Mouse (Mus musculus) hindbrain, embryonic 13.5 days (tissue): ENCODE data around the gene Sdad1. TPM values are rescaled to one million over a fixed set of nuclear protein-coding genes. Genes with fewer than 3 reads are reported as not detected.

Experiments
- ATAC-seq: fragments of 200-750 bp; cut with Nextera tagmentation; 2 replicates; pipeline ENCODE4 v1.8.0; 2017; ENCODE audit warnings: moderate TSS enrichment; ENCODE audit not compliant: low FRiP score
- H3K27ac ChIP-seq: fragments of 300-500 bp; sonication (generic); 2 replicates; pipeline ENCODE4 v1.5.1; 2015; ENCODE audit warnings: inconsistent platforms, mild to moderate bottlenecking, moderate library complexity
- H3K27me3 ChIP-seq: fragments of 300-500 bp; sonication (generic); 2 replicates; pipeline ENCODE4 v1.6.1; 2015; ENCODE audit warnings: mild to moderate bottlenecking, inconsistent platforms
- H3K36me3 ChIP-seq: fragments of 300-500 bp; sonication (generic); 2 replicates; pipeline ENCODE4 v1.6.1; 2015; ENCODE audit warnings: mild to moderate bottlenecking, inconsistent platforms
- H3K4me1 ChIP-seq: fragments of 300-500 bp; sonication (generic); replicated peaks from 2 replicates; pipeline ENCODE4 v1.6.1; 2015; ENCODE audit warnings: inconsistent platforms
- H3K4me2 ChIP-seq: fragments of 300-500 bp; sonication (generic); 2 replicates; pipeline ENCODE4 v1.6.1; 2015; ENCODE audit warnings: inconsistent platforms, mild to moderate bottlenecking, moderate library complexity
- H3K4me3 ChIP-seq: fragments of 300-500 bp; sonication (generic); 2 replicates; pipeline ENCODE4 v1.5.1; 2015; ENCODE audit warnings: mild to moderate bottlenecking, inconsistent platforms
- H3K9ac ChIP-seq: fragments of 300-500 bp; sonication (generic); 2 replicates; pipeline ENCODE4 v1.6.1; 2015; ENCODE audit warnings: mild to moderate bottlenecking, inconsistent platforms
- H3K9me3 ChIP-seq: fragments of 300-500 bp; sonication (generic); 2 replicates; pipeline ENCODE4 v1.6.1; 2016; ENCODE audit warnings: inconsistent platforms
- WGBS: fragments of 180-500 bp; shearing (Covaris S2); methylation state at CpG from one replicate; pipeline ENCODE4 v1.1.7; 2015; 5-methylcytosine and 5-hydroxymethylcytosine counted together
- polyA plus RNA-seq: library from polyadenylated mRNA; unstranded; fragments of >200 nt; fragmentation: Nextera tagmentation; extraction: Ambion mirVana; gene quantifications from 2 replicates; pipeline ENCODE4 v1.2.1, GENCODE M21; 2015

Gene Sdad1
- polyA plus RNA-seq, 1 experiment from 2014 or later = 31.1 TPM

DNA sequence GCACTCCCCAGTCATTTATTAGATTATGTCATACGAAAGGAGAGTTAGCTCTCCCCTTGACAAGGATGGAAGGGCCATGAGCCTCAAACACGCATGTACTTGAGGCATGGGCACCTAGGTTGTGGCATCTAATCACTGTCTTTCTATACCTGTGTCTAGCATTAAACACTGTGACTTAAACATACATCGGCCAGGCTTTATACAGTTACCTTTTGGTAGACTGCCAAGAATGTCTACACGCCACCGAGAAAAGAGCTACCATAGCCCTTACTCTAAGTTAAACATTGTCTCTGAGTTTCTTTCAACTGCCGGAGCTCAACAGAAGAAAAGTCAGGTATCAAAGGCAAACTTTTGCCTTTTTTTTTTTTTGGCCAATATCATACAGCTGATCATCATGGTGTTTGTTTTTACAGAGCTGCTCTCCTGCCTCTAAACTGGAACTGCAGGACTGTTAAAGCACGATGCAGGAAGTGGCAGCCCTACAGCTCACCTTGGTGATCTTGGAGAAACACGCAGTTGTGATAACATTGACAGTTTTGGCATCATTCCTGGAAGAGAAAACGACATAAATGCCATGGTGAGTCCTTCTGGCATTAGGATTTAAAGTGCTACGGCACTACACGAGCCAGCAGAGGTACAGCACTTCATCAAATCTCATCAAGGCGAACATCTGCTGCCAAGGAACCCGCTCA is 8.0 kb downstream of the Sdad1 start:
- no peak overlapping the region for H3K27ac ChIP-seq

DNA sequence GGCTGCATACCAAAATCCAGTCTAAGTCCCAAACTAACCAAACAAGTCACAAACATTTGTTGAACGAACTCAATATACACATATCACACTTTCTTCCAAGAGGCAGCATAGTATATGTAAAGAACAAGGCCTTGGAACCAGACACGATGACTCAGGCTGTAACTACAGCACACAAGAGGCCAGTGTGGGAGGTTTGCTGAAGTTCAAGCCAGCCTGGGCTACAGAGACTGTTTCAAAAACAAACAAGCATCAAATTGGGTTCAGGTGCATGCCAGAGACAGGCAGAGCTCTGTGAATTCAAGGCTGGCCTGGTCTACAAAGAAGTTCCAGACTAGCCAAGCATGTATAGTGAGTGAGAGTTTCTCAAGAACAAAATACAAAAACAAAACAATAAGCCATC is 15.8 kb downstream of the Sdad1 start:
- no peak overlapping the region for H3K4me3 ChIP-seq
- no peak overlapping the region for H3K27ac ChIP-seq
- H3K4me2 ChIP-seq = no peak overlapping the region
- H3K9ac ChIP-seq = no peak overlapping the region
- ATAC-seq = no peak
- no peaks in the 10 kb centered on the region for H3K4me1 ChIP-seq
- peaks cover 96% of the 10 kb centered on the region for H3K36me3 ChIP-seq
- WGBS = 89% methylated on average over 2 of the region's 2 CpGs
- no peaks in the 10 kb centered on the region for H3K27me3 ChIP-seq
- no peaks in the 10 kb centered on the region for H3K9me3 ChIP-seq

More for the DNA sequence above, 8.0 kb downstream of the Sdad1 start:
- Histone ChIP-seq H3K27me3 (no peaks in the 10 kb centered on the region), H3K9ac (no peak overlapping the region), H3K9me3 (no peaks in the 10 kb centered on the region), H3K36me3 (peaks cover 79% of the 10 kb centered on the region), H3K4me2 (no peak overlapping the region), H3K4me3 (no peak overlapping the region), H3K4me1 (no peaks in the 10 kb centered on the region)
- 95% methylated on average over 13 of the region's 13 CpGs for WGBS
- ATAC-seq = no peak

DNA sequence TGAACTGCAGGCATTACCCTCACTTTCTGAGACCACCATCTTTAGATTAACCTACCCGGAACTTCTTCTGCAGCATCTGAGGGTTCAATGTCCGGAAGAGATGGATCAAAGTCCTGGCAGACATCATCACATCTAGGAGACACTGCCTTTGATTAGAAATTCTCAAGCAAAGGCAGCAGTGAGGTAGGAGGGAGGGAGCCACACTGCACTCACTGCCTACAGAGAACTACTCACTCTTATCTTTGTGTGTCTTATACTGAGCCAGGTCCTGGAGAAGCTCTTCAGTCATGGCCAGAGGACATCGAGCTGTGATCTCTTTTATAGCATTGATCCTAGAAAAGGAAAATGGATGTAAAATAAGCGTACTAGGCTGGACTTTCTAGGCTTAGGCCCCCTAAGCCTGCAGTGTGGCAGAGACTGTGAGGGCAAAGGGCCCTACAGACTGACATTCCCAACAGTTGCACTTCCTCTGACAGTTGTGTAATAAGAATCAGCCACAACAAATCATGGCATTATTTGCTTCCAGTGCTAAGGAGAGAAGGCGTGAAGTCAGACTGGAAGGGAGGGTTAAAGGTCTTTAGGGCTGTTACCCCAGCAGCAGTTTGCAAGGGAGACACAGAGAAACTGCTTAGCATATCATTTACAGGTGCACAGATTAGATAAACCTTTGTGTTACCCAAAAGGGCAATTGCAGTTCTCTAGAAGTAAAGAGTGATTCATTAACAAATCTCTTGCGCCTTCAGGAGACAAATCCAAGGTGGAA is 18.4 kb downstream of the Sdad1 start:
- no peak overlapping the region for H3K4me2 ChIP-seq
- no peaks in the 10 kb centered on the region for H3K4me1 ChIP-seq
- no peak overlapping the region for H3K4me3 ChIP-seq
- ATAC-seq = no peak
- 93% methylated on average over 6 of the region's 6 CpGs for WGBS
- H3K27me3 ChIP-seq = no peaks in the 10 kb centered on the region
- no peak overlapping the region for H3K9ac ChIP-seq
- peaks cover 99% of the 10 kb centered on the region for H3K36me3 ChIP-seq
- H3K9me3 ChIP-seq = no peaks in the 10 kb centered on the region
- no peak overlapping the region for H3K27ac ChIP-seq

DNA sequence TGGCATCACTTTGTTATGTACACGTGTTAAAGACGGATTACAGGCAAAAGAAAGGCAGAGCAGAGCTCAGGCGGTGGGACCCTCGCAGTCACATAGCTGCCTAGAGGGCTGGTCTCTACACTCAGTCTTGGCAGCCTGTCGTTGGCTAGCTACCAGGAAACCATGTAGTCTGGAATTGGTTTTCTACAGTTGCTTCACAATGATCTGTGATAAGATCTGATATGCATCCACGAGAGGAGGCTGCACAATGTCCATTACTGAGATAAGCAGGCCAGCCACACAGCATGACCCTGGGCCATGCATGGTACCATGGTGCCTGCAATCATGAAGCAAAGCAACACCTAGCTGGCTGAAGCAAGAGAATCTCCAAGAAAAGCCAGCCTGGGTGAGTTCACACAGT is 22.4 kb downstream of the Sdad1 start:
- 91% methylated on average over 6 of the region's 6 CpGs for WGBS

DNA sequence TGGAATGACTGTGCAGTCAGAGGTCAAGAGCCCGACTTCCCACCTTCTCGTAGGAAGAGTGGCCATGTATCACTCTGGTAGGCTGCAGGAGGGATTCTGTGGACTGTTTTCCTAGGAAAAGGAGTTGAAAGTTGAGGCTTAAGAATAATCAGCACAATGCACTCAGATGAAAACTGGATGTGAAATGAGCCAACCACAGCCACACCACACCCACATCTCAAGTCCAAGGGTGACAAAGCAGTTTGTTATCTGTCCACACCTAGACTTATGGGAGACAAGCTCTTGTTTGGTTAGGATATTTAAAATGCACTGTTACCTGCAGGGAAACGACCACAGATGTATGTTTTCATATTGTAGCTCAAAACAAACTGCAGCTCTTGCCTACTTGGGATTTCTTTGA is 27.2 kb downstream of the Sdad1 start:
- no peak overlapping the region for H3K4me3 ChIP-seq
- H3K27ac ChIP-seq = no peak overlapping the region
- H3K36me3 ChIP-seq = peaks cover 39% of the 10 kb centered on the region
- 85% methylated on average over 3 of the region's 3 CpGs for WGBS
- no peak overlapping the region for H3K9ac ChIP-seq
- peaks cover 9% of the 10 kb centered on the region for H3K4me1 ChIP-seq
- no peaks in the 10 kb centered on the region for H3K27me3 ChIP-seq
- H3K9me3 ChIP-seq = no peaks in the 10 kb centered on the region
- H3K4me2 ChIP-seq = no peak overlapping the region
- no peak for ATAC-seq

More for the DNA sequence above, 22.4 kb downstream of the Sdad1 start:
- H3K4me3 ChIP-seq = no peak overlapping the region
- H3K9ac ChIP-seq = no peak overlapping the region
- H3K4me1 ChIP-seq = no peaks in the 10 kb centered on the region
- H3K9me3 ChIP-seq = no peaks in the 10 kb centered on the region
- peaks cover 84% of the 10 kb centered on the region for H3K36me3 ChIP-seq
- no peak overlapping the region for H3K27ac ChIP-seq
- H3K27me3 ChIP-seq = no peaks in the 10 kb centered on the region
- no peak for ATAC-seq
- H3K4me2 ChIP-seq = no peak overlapping the region

DNA sequence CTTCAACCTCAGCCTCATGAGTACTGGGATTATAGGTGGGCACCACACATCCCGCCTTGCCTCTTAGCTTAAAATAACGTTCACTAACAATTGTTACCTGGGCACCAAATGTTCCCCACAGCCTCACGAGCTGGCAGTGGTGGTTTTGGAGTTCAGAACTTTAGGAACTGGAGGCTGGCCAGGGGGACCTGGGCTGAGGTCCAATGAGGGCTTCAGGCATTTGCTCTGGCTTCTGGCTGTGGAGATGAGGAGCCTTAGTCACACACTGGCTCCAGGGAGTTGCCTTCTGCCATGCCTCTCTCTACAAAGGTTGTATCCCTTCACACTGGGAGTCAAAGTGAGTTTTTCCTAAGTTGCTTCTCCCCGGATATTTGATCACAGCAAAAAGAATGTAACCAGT is 27.7 kb downstream of the Sdad1 start:
- peaks cover 12% of the 10 kb centered on the region for H3K4me1 ChIP-seq
- peaks cover 33% of the 10 kb centered on the region for H3K36me3 ChIP-seq
- H3K9ac ChIP-seq = no peak overlapping the region
- no peak overlapping the region for H3K4me3 ChIP-seq
- H3K27me3 ChIP-seq = no peaks in the 10 kb centered on the region
- no peaks in the 10 kb centered on the region for H3K9me3 ChIP-seq
- no peak overlapping the region for H3K27ac ChIP-seq
- H3K4me2 ChIP-seq = no peak overlapping the region
- no peak for ATAC-seq
- WGBS = 83% methylated on average over 4 of the region's 4 CpGs

DNA sequence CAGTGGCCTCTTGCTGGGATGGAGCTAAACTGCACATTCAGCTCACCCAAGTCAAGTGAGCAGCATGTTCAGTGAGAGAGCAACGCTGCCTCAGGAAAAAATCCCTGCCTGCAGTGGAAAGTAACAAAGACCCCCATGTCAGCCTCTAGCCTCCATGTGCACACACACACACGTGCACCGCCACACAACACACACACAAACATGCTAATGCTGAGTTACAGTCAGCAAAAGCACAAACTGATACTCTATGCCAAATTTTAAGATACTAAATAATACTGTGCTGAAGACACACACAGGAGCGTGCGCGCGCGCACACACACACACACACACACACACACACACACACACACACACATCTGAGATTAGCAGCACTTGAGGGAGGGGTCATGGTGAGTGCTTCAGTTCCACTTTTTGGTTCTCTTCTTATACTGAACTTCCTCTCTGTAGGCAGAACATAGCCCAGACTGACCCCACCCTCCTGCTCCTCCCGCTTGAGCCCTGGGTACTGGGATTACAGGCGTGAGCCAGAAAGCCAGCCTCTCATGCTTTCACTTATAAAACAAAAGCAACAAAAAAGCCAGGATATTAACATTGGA is 31.2 kb downstream of the Sdad1 start:
- H3K27me3 ChIP-seq = no peaks in the 10 kb centered on the region; the same call in 1 of the 2 replicates
- no peak overlapping the region for H3K4me3 ChIP-seq
- H3K9ac ChIP-seq = no peak overlapping the region
- H3K4me2 ChIP-seq = no peak overlapping the region
- peaks cover 15% of the 10 kb centered on the region for H3K4me1 ChIP-seq
- no peaks in the 10 kb centered on the region for H3K9me3 ChIP-seq
- H3K36me3 ChIP-seq = peaks cover under 1% of the 10 kb centered on the region; the same call in 1 of the 2 replicates
- H3K27ac ChIP-seq = no peak overlapping the region
- WGBS = 89% methylated on average over 10 of the region's 10 CpGs
- ATAC-seq = no peak

DNA sequence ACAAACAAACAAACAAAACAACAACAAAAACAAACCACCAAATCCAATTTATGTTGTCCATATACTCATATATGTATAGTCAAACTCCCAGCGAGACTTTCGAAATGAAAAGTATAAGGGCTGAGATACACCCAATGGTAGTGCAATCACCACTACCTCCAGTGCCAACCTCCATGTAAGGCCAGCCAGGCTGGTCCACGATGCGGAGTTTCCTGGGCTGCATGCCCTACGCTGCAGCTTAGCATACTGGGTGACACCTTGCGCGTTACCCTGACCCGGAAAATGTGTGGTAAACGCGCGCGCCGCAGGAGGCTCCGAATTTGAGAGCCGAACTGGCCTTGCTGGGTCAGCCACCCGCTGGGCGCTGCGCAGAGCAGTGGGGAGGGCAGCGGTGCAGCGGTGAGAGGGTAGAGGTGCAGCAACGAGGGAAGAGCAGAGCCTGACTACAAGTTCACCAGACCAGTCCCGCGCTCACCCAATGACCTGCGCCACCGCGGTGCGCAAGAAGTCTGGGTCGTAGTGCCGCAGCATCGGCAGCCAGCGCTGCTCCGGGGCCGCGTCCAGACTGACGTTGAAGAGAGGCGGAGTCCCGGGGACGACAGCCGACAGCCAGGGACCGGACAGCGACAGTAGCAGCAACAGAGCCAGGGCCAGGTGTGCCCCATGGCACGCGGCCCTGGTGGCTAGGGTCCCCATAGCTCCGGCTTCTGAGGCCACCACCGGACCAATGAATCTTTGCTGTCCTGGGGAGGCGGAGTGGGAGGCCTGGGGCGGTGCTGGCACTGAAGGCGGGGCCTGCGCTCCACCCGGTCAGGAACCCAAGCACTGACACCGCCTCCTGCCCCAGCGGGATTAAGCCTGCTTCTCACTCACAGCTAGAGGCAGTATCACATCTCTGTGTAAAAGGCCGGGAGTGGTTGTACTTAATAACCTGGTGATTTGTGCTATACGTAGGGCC is 32.6 kb downstream of the Sdad1 start, which contains the start of gene Naaa:
TSS of gene Naaa (minus strand) at position 734 of the 958 bp plus-strand sequence.
- peak within 1 kb of the TSS; percentile 90 for H3K4me2 ChIP-seq
- peaks cover 15% of the 10 kb centered on the region for H3K4me1 ChIP-seq
- peak within 1 kb of the TSS; percentile 56 for H3K27ac ChIP-seq
- 2% methylated on average over 53 of the region's 54 CpGs for WGBS
- no peaks in the 10 kb centered on the region for H3K36me3 ChIP-seq
- peak; percentile 93 for ATAC-seq
- H3K4me3 ChIP-seq = peak within 1 kb of the TSS; percentile 57
- peak within 1 kb of the TSS; percentile 74 for H3K9ac ChIP-seq
- no peaks in the 10 kb centered on the region; the same call in 1 of the 2 replicates for H3K27me3 ChIP-seq
- no peaks in the 10 kb centered on the region for H3K9me3 ChIP-seq

DNA sequence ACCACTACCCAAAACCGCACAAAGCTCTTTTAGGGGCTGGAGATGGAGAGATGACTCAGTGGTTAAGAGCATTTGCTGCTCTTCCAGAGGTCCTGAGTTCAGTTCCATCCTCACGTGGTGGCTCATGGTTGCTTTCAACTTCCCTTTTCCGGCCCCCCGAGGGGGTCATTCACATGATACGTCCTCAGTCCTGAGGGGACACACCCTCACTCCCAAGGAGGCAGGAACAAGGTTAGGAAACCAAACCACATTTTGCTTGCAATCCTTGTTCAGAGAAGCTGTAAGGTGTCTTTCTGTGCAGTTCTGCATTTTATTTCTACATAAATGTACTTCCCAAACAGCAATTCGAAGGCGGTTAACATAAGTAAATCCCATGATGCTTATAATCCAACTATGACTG is 39.8 kb downstream of the Sdad1 start:
- 87% methylated on average over 7 of the region's 7 CpGs for WGBS
- H3K9ac ChIP-seq = no peak overlapping the region
- H3K4me3 ChIP-seq = no peak overlapping the region
- H3K27me3 ChIP-seq = no peaks in the 10 kb centered on the region
- no peaks in the 10 kb centered on the region for H3K9me3 ChIP-seq
- H3K4me2 ChIP-seq = no peak overlapping the region
- no peak overlapping the region for H3K27ac ChIP-seq
- H3K36me3 ChIP-seq = no peaks in the 10 kb centered on the region
- no peak for ATAC-seq
- no peaks in the 10 kb centered on the region for H3K4me1 ChIP-seq

DNA sequence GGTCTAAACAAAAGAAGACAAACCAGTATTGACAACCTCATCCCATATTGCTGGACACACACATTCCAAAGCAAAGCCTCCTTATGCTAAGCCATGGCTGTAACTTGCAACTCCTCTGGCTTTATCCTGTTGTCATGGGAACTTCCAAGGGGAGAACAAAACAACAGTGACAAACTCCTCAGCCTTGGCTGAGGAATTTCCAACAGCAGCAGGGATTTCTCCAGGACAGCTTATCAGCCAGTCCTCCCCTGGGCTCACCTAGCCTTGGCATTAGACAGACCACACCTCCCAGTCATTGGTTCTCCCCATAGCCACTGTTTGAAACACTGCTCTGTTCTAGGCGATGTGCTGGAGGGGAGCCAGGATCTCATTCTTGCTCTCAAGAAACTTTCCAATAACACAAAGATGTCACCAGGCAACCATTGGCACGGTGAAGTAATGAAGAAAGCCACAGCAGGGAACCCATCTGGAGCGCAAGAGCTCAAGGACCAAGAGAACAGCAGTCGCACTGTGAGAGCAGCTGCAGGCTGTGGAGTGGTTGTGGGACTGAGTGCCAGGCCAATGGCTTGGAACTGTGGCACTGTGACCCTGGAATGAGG is 46.4 kb downstream of the Sdad1 start:
- ATAC-seq = peak; percentile 94
- Histone ChIP-seq H3K27ac (peak overlapping the region; percentile 71), H3K9me3 (no peaks in the 10 kb centered on the region), H3K4me1 (peaks cover 15% of the 10 kb centered on the region), H3K36me3 (no peaks in the 10 kb centered on the region), H3K4me3 (no peak overlapping the region), H3K9ac (no peak overlapping the region), H3K4me2 (no peak overlapping the region), H3K27me3 (peaks cover under 1% of the 10 kb centered on the region; the same call in 1 of the 2 replicates)
- 7% methylated on average over 4 of the region's 4 CpGs for WGBS

DNA sequence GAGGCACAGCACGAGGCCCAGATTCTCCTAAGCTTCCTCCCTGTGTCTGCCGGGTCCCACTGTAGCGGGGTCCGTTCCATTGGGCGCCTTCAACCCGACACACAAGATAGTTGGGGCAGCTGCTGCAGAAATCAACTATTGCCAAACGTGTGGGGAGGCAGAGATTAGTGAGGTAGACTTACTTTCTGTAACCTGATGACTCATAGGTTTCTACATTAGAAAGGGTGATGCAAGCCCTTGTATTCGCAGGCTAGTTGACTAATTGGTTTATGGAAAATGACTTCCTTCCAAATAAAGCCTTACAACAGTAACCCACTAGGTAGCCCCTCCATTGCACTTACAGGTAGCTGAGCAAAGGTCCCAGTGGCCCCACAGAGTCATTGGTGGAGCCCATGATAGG is 47.6 kb downstream of the Sdad1 start:
- Histone ChIP-seq H3K9ac (no peak overlapping the region), H3K27ac (no peak overlapping the region), H3K4me1 (peaks cover 15% of the 10 kb centered on the region), H3K27me3 (peaks cover 5% of the 10 kb centered on the region; the same call in 1 of the 2 replicates), H3K9me3 (no peaks in the 10 kb centered on the region), H3K4me2 (no peak overlapping the region), H3K4me3 (no peak overlapping the region), H3K36me3 (no peaks in the 10 kb centered on the region)
- WGBS = 93% methylated on average over 8 of the region's 8 CpGs
- no peak for ATAC-seq
